Mouse (Mus musculus): Measurements from ENCODE around the gene Zfp560.
"Not testable (repeated sequence)": the region's sequence is repeated elsewhere in the genome, so short reads cannot be mapped to it uniquely, and the experiment has no call there.

Gene Zfp560

DNA sequence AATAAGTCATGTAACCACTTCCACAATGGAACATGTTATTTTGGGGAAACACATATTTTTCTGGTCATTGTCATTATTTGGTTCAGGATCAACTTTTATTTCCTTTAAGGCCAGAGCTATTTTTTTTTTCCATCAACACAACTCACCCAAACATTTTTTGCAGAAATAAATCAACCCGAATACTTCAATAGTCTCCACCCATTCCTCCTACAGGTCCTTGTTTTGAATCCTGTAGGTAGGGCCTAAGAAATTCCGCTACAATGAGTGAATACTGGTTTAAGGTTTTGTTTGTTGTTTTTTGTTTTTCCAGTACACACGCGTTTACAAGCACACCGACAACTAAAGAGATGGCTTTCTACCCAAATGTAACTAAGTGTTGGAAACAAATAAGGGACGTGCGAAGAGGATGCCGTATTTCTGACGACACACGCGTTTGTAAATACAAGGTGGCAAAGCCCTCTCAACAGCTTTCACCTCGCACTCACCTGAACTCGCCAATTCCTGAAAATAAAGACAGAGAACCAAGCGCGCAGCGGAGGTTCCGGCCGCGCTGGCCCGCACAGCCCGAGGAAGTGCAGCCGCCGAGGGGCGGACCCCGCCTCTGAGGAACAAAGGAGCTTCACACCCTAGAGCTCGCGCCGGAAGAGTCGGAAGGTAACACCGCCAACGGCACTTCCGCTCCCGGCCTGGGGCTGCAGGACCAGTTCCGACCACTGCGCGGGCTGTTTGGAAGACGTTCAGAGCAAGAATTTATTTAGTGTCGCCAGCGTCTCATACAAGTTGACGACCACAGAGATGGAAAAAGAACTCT lies at the start of gene Zfp560:
TSS of gene Zfp560 (minus strand) at position 646 of the 811 bp plus-strand sequence.
- DNase-seq, result peak; percentile 88

DNA sequence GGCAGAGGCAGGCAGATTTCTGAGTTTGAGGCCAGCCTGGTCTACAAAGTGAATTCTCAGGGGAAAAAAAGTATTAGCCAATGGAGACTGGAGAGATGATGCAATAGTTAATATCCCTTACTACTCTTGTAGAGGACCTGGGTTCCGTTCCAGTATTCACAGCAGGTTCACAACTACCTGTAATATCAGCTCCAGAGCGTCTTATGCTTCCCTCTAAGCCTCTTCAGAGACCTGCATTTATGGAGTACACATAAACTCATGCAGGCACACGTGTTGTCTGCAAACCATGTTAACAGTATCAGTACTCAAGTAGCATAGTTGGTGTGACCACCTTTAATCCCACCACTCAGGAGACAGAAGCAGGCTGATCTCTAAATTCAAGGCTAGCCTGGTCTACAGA lies 45.0 kb upstream of the Zfp560 start:
- DNase-seq, result no peak

DNA sequence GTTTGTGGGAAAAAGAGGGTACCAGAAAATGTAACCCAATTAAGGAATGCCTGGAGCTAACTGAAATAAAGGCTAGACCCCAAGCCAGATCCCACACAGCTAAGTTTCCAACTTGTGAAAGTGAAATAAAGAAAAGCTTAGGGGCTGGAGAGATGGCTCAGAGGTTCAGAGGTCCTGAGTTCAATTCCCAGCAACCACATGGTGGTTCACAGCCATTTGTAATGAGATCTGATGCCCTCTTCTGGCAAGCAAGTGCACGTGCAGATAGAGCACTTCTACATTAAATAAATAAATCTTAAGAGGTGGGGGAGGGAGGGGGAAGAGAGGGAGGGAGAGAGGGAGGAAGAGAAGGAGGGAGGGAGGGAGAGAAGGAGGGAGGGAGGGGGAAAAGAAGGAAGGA lies 26.5 kb upstream of the Zfp560 start:
- DNase-seq, result no peak

DNA sequence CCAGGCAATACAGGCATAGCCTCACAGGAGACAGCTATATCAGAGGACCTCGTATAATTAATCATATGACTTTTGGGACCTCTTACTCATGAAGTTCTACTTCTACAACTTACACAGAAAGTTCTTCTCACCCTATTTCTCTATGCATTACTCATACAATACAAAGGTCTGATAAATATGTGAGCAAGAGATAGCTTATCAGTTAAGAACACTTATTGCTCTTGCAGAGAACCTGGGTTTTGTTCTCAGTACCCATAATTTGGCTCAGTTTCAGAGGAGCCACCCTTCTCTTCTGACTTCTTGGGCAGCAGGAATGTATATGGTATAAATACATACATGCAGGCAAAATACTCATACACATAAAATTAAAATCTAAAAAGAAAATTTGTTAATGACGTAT lies 24.3 kb upstream of the Zfp560 start:
- no peak for DNase-seq

DNA sequence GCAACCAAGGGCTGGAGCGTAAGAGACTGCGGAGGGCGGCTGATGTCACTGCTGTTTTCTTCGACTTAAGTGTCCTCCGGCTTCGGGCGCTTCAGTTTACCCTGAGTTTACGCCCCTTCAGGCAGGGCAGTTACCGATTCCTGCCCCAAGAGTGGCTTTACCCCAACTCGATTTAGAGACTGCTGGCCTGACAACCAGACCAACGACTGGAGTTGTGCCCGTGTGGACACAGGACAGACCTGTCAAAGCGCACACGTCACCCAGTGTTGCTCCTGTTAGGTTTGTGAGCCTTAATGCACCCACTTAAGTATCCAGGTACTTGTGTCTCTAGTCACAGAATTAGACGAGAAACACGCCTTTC lies 346 bp upstream of the Zfp560 start:
- no peak for DNase-seq

DNA sequence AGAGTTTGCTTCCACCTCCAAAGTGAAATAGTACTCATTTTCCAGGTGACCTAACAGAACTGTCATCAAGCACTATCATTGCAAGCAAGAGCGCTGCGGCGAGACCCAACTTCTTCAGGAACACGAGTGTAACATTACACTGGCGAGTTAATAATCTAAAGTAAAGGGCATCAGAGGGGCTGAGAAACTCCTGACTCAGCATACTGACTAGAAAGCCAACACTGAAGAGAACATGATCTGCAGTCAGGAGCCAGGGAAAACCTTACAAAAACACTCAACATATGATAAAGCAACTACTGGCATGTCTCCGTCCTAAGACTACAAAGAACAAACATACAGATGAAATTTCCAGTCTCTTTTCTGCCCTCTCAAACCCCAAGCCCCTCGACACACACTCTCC lies 1.3 kb downstream of the Zfp560 start:
- no peak for DNase-seq

DNA sequence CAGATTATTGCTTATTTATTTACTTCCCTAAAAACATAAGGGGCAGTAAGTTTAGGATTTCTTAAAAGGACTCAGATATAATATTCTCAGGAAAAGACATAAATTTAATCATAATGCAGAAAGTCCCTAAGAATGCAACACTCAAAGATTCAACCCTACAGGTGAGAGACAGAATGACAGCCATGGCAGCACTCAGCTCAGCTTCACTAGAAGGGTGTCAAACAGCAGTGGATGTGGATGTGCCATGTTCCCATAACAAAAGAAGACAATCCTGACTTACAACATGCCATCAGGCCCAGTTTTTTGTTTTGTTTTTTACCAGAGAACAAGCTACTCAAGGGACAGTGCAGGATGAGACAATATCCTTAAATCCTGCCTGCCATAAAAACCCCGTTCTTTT lies 10.3 kb downstream of the Zfp560 start:
- no peak for DNase-seq

DNA sequence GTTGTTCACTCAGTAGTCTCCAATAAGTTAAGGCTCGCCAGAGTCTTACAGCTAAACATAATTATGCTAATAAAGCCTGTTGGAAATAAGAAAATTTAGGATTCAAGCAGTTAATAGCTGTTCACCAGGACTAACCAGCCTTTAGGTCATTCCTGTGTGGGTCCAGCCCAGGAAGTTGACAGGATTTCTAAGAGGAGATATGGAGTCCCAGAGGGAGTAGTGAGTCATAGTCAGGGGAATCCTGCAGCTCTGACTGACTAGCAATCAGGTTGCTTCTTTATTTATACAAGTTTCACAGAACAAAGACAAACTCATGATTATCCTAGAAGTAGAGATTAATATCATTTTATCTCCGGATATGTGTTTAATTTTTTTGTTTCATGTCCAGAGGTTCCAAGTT lies 17.7 kb downstream of the Zfp560 start:
- DNase-seq, result no peak

DNA sequence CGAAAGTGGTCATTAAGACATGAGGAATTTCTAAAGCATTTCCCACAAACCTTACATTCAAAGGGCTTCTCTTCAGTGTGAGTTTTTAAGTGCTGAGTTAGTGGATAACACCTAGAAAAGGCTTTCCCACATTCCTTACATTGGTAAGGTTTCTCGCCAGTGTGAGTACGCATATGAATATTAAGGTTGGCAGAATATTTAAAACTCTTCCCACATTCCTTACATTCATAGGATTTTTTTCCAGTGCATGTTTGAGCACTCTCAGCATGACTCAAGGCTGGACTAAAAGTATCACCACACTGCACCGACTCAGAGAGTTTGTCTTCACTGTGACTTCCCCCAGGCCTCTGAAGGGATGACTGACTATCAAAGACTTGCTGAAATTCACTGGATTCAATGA lies 36.5 kb downstream of the Zfp560 start:
- DNase-seq, result no peak

DNA sequence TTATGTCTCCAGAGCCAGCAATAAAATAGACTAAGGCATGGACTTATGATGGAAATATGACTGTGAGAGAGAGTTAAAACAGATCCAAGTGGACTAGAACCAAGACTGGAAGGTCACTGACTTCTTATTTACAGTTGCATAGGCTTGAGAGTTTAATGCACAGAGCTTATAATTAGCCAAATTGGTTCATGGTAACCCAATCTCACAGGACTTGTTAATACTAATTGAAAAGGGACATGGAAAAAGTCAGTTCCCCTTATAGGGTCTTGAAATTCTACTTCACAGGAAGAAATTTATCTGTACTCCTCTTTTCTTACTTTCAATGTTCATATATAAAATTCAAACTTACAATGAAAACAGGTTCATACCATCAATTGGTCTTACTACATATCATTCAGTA lies 49.0 kb downstream of the Zfp560 start, which contains the start of gene Olfr18:
TSS of gene Olfr18 (minus strand) at position 101 of the 400 bp plus-strand sequence.
- DNase-seq, result no peak

DNA sequence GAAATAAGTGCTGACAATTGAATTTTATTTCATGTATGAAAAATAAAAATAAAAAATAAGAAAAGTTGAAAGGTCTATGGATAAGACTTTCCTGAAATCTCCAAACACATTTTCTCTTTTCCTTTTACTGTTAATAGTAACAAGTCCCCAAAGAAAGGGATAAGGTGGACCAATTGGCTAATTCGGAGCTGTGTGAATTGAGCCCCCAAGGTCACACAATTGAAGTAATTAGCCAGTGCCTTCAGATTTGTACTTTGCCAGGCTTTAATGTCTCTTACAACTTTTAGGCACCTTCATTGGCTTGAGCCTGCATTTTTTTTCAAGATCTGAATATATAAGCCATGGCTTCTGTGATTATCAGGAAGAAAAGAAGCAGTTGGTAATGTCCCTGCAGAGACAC lies 86.7 kb downstream of the Zfp560 start, which contains the start of gene Olfr873:
TSS of gene Olfr873 (plus strand) at position 301 of the 400 bp plus-strand sequence.
- no peak for DNase-seq

DNA sequence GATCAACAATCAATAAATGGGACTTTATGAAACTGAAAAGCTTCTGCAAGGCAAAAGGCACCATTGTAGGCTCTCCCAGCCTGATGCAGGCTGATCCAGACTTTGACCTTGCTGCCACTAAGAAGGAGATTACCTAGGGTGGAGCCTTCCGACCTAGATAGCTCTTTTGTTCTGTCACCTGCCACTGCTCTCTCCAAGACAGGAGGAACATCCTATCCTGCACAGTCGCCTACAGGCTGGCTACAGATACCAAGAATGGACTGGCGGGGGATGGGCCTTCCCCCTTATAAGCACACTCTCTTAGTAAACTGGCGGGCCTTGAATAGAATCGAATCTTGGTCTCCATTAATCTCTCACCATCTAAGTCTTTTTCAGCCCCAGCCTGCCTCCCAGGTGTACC lies 89.4 kb downstream of the Zfp560 start:
- DNase-seq, result not testable (repeated sequence)
